Mouse (Mus musculus): ENCODE measurements at regions not wholly inside any gene's neighbourhood (a gene's known extent, or its start where the extent isn't known, plus 50 kb on each side); places are given as distances from the start of the nearest gene placed in this dataset.

- DNase-seq (ENCODE audit: low spot score), result peak; percentile 1
These were observed 411.2 kb downstream of the Ipo11 start for GRCm38 (mm10) chr13:106525406-106526206.

GRCm38 (mm10) chr13:106514510-106515169, 422.1 kb downstream of the Ipo11 start:
- DNase-seq (ENCODE audit: low spot score), result no peak

- DNase-seq (ENCODE audit: low spot score), result no peak
These were observed 423.1 kb downstream of the Ipo11 start for GRCm38 (mm10) chr13:106513669-106514068.

- DNase-seq (ENCODE audit: low spot score), result no peak
These were observed 426.3 kb downstream of the Ipo11 start for GRCm38 (mm10) chr13:106510435-106510834.

GRCm38 (mm10) chr13:106501273-106501672, 435.5 kb downstream of the Ipo11 start:
- no peak for DNase-seq (ENCODE audit: low spot score)

- DNase-seq (ENCODE audit: low spot score), result no peak
These were observed 465.5 kb downstream of the Ipo11 start for GRCm38 (mm10) chr13:106471264-106471663.

- DNase-seq (ENCODE audit: low spot score), result no peak
These were observed 482.3 kb downstream of the Ipo11 start for GRCm38 (mm10) chr13:106454366-106454927.

- no peak for DNase-seq (ENCODE audit: low spot score)
These were observed 504.6 kb downstream of the Ipo11 start for GRCm38 (mm10) chr13:106432165-106432564.

GRCm38 (mm10) chr13:106406608-106407038, 530.1 kb downstream of the Ipo11 start:
- DNase-seq (ENCODE audit: low spot score), result no peak

- no peak for DNase-seq (ENCODE audit: low spot score)
These were observed 544.1 kb downstream of the Ipo11 start for GRCm38 (mm10) chr13:106392642-106393041.

- no peak for DNase-seq (ENCODE audit: low spot score)
These were observed 548.1 kb downstream of the Ipo11 start for GRCm38 (mm10) chr13:106388634-106389033.

GRCm38 (mm10) chr13:106367589-106367988, 569.2 kb downstream of the Ipo11 start:
- no peak for DNase-seq (ENCODE audit: low spot score)

- DNase-seq (ENCODE audit: low spot score), result no peak
These were observed 583.9 kb downstream of the Ipo11 start for GRCm38 (mm10) chr13:106352614-106353409.

- no peak for DNase-seq (ENCODE audit: low spot score)
These were observed 604.7 kb downstream of the Ipo11 start for GRCm38 (mm10) chr13:106332025-106332424.

GRCm38 (mm10) chr13:106318980-106319379, 617.8 kb downstream of the Ipo11 start:
- DNase-seq (ENCODE audit: low spot score), result no peak

GRCm38 (mm10) chr13:106318476-106318875, 618.3 kb downstream of the Ipo11 start:
- no peak for DNase-seq (ENCODE audit: low spot score)

GRCm38 (mm10) chr13:106317300-106317699, 619.5 kb downstream of the Ipo11 start:
- DNase-seq (ENCODE audit: low spot score), result no peak

- no peak for DNase-seq (ENCODE audit: low spot score)
These were observed 655.6 kb downstream of the Ipo11 start for GRCm38 (mm10) chr13:106281181-106281580.

GRCm38 (mm10) chr13:106259874-106260273, 676.9 kb downstream of the Ipo11 start:
- DNase-seq (ENCODE audit: low spot score), result no peak

Measured in ovary, adult 18-20 months (tissue).